ENCODE assay signal across 11 mouse cellular contexts in the genomic region with DNA sequence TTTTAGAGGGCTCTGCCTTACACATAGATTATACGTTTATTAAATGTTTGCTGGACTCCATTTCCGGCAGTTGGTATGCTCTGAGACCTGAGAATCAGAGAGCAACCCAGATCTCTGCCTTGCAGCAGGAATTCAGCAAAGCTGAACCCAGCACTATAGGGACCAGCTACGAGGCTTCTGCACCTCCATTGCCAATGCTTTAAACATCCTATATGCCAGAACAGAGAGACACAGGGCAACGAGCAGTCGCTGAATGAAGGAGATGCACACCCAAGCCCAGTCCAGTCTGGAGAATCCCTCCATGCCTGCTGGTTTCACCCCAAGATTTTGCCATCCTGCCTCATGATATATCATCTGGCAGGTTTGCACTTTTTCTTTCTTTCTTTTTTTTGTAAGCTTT.
DNase-seq lines count a peak whose midpoint lies in the region; ATAC-seq and TF ChIP-seq lines count a peak whose summit lies in the region.
"Had no signal": no experiment of that assay in that cellular context is flagged by ENCODE, and none has a peak within 500 bp of the region (broad histone marks: within the 10 kb centered on the region; RNA-seq: fewer than 3 reads in every experiment).

No protein-coding gene starts in this region.

- peak overlapping the region; percentile 66 for H3K9ac ChIP-seq in heart, embryonic 13.5 days
- no peak overlapping the region for H3K9ac ChIP-seq in liver, embryonic 12.5 days
- H3K9ac ChIP-seq: limb, embryonic 13.5 days had no signal

- H3K36me3 ChIP-seq in heart, embryonic 13.5 days = no peaks in the 10 kb centered on the region
- H3K36me3 ChIP-seq in E14TG2a.4 (ENCODE audit: insufficient read depth, low read length) = peaks cover 41% of the 10 kb centered on the region
- no peaks in the 10 kb centered on the region for H3K36me3 ChIP-seq in forebrain, embryonic 10.5 days (replicated peaks)
- no peaks in the 10 kb centered on the region for H3K36me3 ChIP-seq in limb, embryonic 10.5 days
- no peaks in the 10 kb centered on the region for H3K36me3 ChIP-seq in liver, embryonic 12.5 days
- H3K36me3 ChIP-seq: limb, embryonic 13.5 days had no signal

- peak overlapping the region; percentile 51 for H3K4me2 ChIP-seq in heart, embryonic 13.5 days
- no peak overlapping the region for H3K4me2 ChIP-seq in liver, embryonic 12.5 days

- 39% methylated on average over 5 of the region's 5 CpGs for WGBS in heart, embryonic 13.5 days
- WGBS in forebrain, embryonic 10.5 days = 73% methylated on average over 5 of the region's 5 CpGs
- whole genome bisulfite sequencing in limb, embryonic 10.5 days = 57% methylated on average over 5 of the region's 5 CpGs
- WGBS in liver, embryonic 12.5 days (ENCODE audit: insufficient replicate concordance) = 52% methylated on average over 5 of the region's 5 CpGs

- H3K27me3 ChIP-seq in heart, embryonic 13.5 days (replicated peaks) = no peaks in the 10 kb centered on the region
- H3K27me3 ChIP-seq in E14TG2a.4 (ENCODE audit: insufficient read depth, low read length) = no peaks in the 10 kb centered on the region
- H3K27me3 ChIP-seq in forebrain, embryonic 10.5 days (ENCODE audit: poor library complexity, severe bottlenecking) = 0 out of 2 replicates have a peak, but pooled peaks cover 4% of the 10 kb centered on the region
- peaks cover 13% of the 10 kb centered on the region; the same call in 1 of the 2 replicates for H3K27me3 ChIP-seq in limb, embryonic 10.5 days (ENCODE audit: low read depth, poor library complexity, severe bottlenecking)
- peaks cover 4% of the 10 kb centered on the region; the same call in 1 of the 2 replicates for H3K27me3 ChIP-seq in liver, embryonic 12.5 days (replicated peaks)
- H3K27me3 ChIP-seq: CH12.LX had no signal

- peaks cover 72% of the 10 kb centered on the region for H3K4me1 ChIP-seq in heart, embryonic 13.5 days
- H3K4me1 ChIP-seq in E14TG2a.4 (replicated peaks; ENCODE audit: low read depth, low read length) = peaks cover 93% of the 10 kb centered on the region
- H3K4me1 ChIP-seq in forebrain, embryonic 10.5 days = peaks cover 68% of the 10 kb centered on the region
- peaks cover 38% of the 10 kb centered on the region for H3K4me1 ChIP-seq in limb, embryonic 10.5 days
- H3K4me1 ChIP-seq in liver, embryonic 12.5 days = 0 out of 2 replicates have a peak, but pooled peaks cover 8% of the 10 kb centered on the region

- TF ChIP-seq CTCF in E14TG2a.4 (conservative IDR thresholded peaks at IDR 0.05; ENCODE audit: low read length) = no peak

- DNase-seq in heart, adult 9 months (ENCODE audit: low spot score in 2 of 2) = no peak
- DNase-seq in forebrain, embryonic 10.5 days (ENCODE audit: extremely low spot score, low spot score) = no peak
- DNase-seq in limb, embryonic 10.5 days (ENCODE audit: low spot score) = no peak
- DNase-seq in kidney, postnatal 10 days = no peak
- DNase-seq in layer of hippocampus, adult 9-10 months (ENCODE audit: low spot score) = no peak
- DNase-seq: thymus, adult 18-20 months had no signal

- H3K27ac ChIP-seq in heart, embryonic 13.5 days (replicated peaks) = peak overlapping the region; percentile 73
- 0 out of 2 replicates have a peak overlapping the region, but pooled peaks have one; percentile 62 for H3K27ac ChIP-seq in forebrain, embryonic 10.5 days
- peak overlapping the region; percentile 58; the same call in 1 of the 2 replicates for H3K27ac ChIP-seq in limb, embryonic 10.5 days
- H3K27ac ChIP-seq in liver, embryonic 12.5 days = no peak overlapping the region
- H3K27ac ChIP-seq: limb, embryonic 13.5 days had no signal

- no peak for ATAC-seq in heart, embryonic 13.5 days (ENCODE audit: extremely low read depth, insufficient number of reproducible peaks, low FRiP score, low TSS enrichment)
- ATAC-seq in liver, embryonic 12.5 days = no peak

- H3K9me3 ChIP-seq in heart, embryonic 13.5 days = no peaks in the 10 kb centered on the region
- no peaks in the 10 kb centered on the region for H3K9me3 ChIP-seq in E14TG2a.4 (ENCODE audit: low read length)
- H3K9me3 ChIP-seq in forebrain, embryonic 10.5 days = no peaks in the 10 kb centered on the region
- no peaks in the 10 kb centered on the region for H3K9me3 ChIP-seq in limb, embryonic 10.5 days (replicated peaks)
- no peaks in the 10 kb centered on the region for H3K9me3 ChIP-seq in liver, embryonic 12.5 days (replicated peaks)
- H3K9me3 ChIP-seq: limb, embryonic 13.5 days had no signal

- H3K4me3 ChIP-seq in heart, embryonic 13.5 days = no peak overlapping the region
- peak overlapping the region; percentile 84 for H3K4me3 ChIP-seq in E14TG2a.4 (replicated peaks; ENCODE audit: low read length)
- H3K4me3 ChIP-seq in forebrain, embryonic 10.5 days = no peak overlapping the region
- H3K4me3 ChIP-seq in limb, embryonic 10.5 days = no peak overlapping the region
- H3K4me3 ChIP-seq in liver, embryonic 12.5 days = no peak overlapping the region
- H3K4me3 ChIP-seq: limb, embryonic 13.5 days had no signal
